Mouse (Mus musculus) lung, embryonic 16.5 days (tissue): Measurements from ENCODE around the gene Dido1. TPM values are rescaled to one million over a fixed set of nuclear protein-coding genes. Genes with fewer than 3 reads are reported as not detected.

Experiments used
- ATAC-seq: fragments of 200-750 bp; cut with Nextera tagmentation; 2 replicates; pipeline ENCODE4 v1.8.0; 2017; ENCODE audit warnings: low read depth, mild to moderate bottlenecking, moderate library complexity
- H3K27ac ChIP-seq: fragments of 300-500 bp; sonication (generic); 2 replicates; pipeline ENCODE4 v1.5.1; 2014; ENCODE audit warnings: mild to moderate bottlenecking, control low read depth, low read length
- H3K27me3 ChIP-seq: fragments of 300-500 bp; sonication (generic); 2 replicates; pipeline ENCODE4 v1.6.1; 2014; ENCODE audit warnings: low read depth, low read length, mixed read lengths; ENCODE audit not compliant: control insufficient read depth, insufficient read depth
- H3K36me3 ChIP-seq: fragments of 300-500 bp; sonication (generic); 2 replicates; pipeline ENCODE4 v1.6.1; 2014; ENCODE audit warnings: low read length; ENCODE audit not compliant: control insufficient read depth, insufficient read depth
- H3K4me1 ChIP-seq: fragments of 300-500 bp; sonication (generic); replicated peaks from 2 replicates; pipeline ENCODE4 v1.6.1; 2014; ENCODE audit warnings: low read length, mixed read lengths; ENCODE audit not compliant: control insufficient read depth, insufficient read depth
- H3K4me2 ChIP-seq: fragments of 300-500 bp; sonication (generic); 2 replicates; pipeline ENCODE4 v1.6.1; 2014; ENCODE audit warnings: low read depth, low read length, control low read depth
- H3K4me3 ChIP-seq: fragments of 300-500 bp; sonication (generic); 2 replicates; pipeline ENCODE4 v1.5.1; 2014; ENCODE audit warnings: mild to moderate bottlenecking, low read length, control low read depth
- H3K9ac ChIP-seq: fragments of 300-500 bp; sonication (generic); 2 replicates; pipeline ENCODE4 v1.6.1; 2014; ENCODE audit warnings: low read length, control low read depth
- H3K9me3 ChIP-seq: fragments of 300-500 bp; sonication (generic); 2 replicates; pipeline ENCODE4 v1.6.1; 2016; ENCODE audit warnings: low read length; ENCODE audit not compliant: control insufficient read depth
- WGBS: fragments of 180-500 bp; shearing (Covaris S2); extraction: QIAGEN DNeasy Blood & Tissue Kit; methylation state at CpG from one replicate; pipeline ENCODE4 v1.1.7; 2014; 5-methylcytosine and 5-hydroxymethylcytosine counted together
- polyA plus RNA-seq: library from polyadenylated mRNA; unstranded; fragments of >200 nt; fragmentation: Nextera tagmentation; extraction: Ambion mirVana; gene quantifications from 2 replicates; pipeline ENCODE4 v1.2.1, GENCODE M21; 2015

Dido1 gene
- polyA plus RNA-seq, 1 experiment from 2014 or later = 28.2 TPM

- no peak overlapping the region for H3K9ac ChIP-seq
- no peaks in the 10 kb centered on the region for H3K36me3 ChIP-seq
- no peaks in the 10 kb centered on the region for H3K9me3 ChIP-seq
- no peak overlapping the region for H3K4me3 ChIP-seq
- no peaks in the 10 kb centered on the region for H3K4me1 ChIP-seq
- no peak for ATAC-seq
- H3K4me2 ChIP-seq = no peak overlapping the region
- 76% methylated on average over 6 of the region's 6 CpGs for WGBS
- no peaks in the 10 kb centered on the region for H3K27me3 ChIP-seq
- H3K27ac ChIP-seq = no peak overlapping the region
These were observed 33.0 kb upstream of the Dido1 start for GRCm38 (mm10) chr2:180742820-180743219.

GRCm38 (mm10) chr2:180741421-180741820 lies 31.6 kb upstream of the Dido1 start:
- H3K4me3 ChIP-seq = no peak overlapping the region
- WGBS = 54% methylated on average over 7 of the region's 7 CpGs
- H3K4me1 ChIP-seq = no peaks in the 10 kb centered on the region
- H3K36me3 ChIP-seq = no peaks in the 10 kb centered on the region
- no peak overlapping the region for H3K4me2 ChIP-seq
- no peaks in the 10 kb centered on the region for H3K9me3 ChIP-seq
- H3K27me3 ChIP-seq = no peaks in the 10 kb centered on the region
- H3K9ac ChIP-seq = no peak overlapping the region
- ATAC-seq = no peak
- H3K27ac ChIP-seq = no peak overlapping the region

GRCm38 (mm10) chr2:180740349-180740748 lies 30.6 kb upstream of the Dido1 start:
- Histone ChIP-seq H3K27ac (no peak overlapping the region), H3K27me3 (no peaks in the 10 kb centered on the region), H3K4me2 (no peak overlapping the region), H3K9me3 (no peaks in the 10 kb centered on the region), H3K4me3 (no peak overlapping the region), H3K36me3 (no peaks in the 10 kb centered on the region), H3K4me1 (no peaks in the 10 kb centered on the region), H3K9ac (no peak overlapping the region)
- 19% methylated on average over 3 of the region's 3 CpGs for WGBS
- no peak for ATAC-seq

- WGBS = 57% methylated on average over 2 of the region's 2 CpGs
- Histone ChIP-seq H3K36me3 (no peaks in the 10 kb centered on the region), H3K9ac (no peak overlapping the region), H3K4me3 (no peak overlapping the region), H3K27me3 (no peaks in the 10 kb centered on the region; the same call in 1 of the 2 replicates), H3K4me1 (no peaks in the 10 kb centered on the region), H3K27ac (no peak overlapping the region), H3K9me3 (no peaks in the 10 kb centered on the region), H3K4me2 (no peak overlapping the region)
- no peak for ATAC-seq
These were observed 28.2 kb upstream of the Dido1 start for GRCm38 (mm10) chr2:180737984-180738383.

GRCm38 (mm10) chr2:180735232-180735631 lies 25.4 kb upstream of the Dido1 start:
- 79% methylated on average over 7 of the region's 7 CpGs for WGBS
- Histone ChIP-seq H3K9me3 (no peaks in the 10 kb centered on the region), H3K4me2 (no peak overlapping the region), H3K27me3 (no peaks in the 10 kb centered on the region; the same call in 1 of the 2 replicates), H3K9ac (no peak overlapping the region), H3K4me3 (no peak overlapping the region), H3K4me1 (no peaks in the 10 kb centered on the region), H3K36me3 (no peaks in the 10 kb centered on the region), H3K27ac (no peak overlapping the region)
- ATAC-seq = no peak

GRCm38 (mm10) chr2:180731984-180732383 lies 22.2 kb upstream of the Dido1 start:
- no peaks in the 10 kb centered on the region for H3K36me3 ChIP-seq
- no peak overlapping the region for H3K27ac ChIP-seq
- H3K4me1 ChIP-seq = no peaks in the 10 kb centered on the region
- H3K27me3 ChIP-seq = no peaks in the 10 kb centered on the region; the same call in 1 of the 2 replicates
- no peaks in the 10 kb centered on the region for H3K9me3 ChIP-seq
- no peak overlapping the region for H3K9ac ChIP-seq
- no peak overlapping the region for H3K4me3 ChIP-seq
- ATAC-seq = 0 out of 2 replicates have a peak, but pooled peaks have one; percentile 26
- H3K4me2 ChIP-seq = no peak overlapping the region
- WGBS = 41% methylated on average over 6 of the region's 6 CpGs

GRCm38 (mm10) chr2:180731036-180731435 lies 21.2 kb upstream of the Dido1 start:
- Histone ChIP-seq H3K4me2 (no peak overlapping the region), H3K36me3 (no peaks in the 10 kb centered on the region), H3K4me1 (no peaks in the 10 kb centered on the region), H3K27ac (peak overlapping the region; percentile 27), H3K27me3 (no peaks in the 10 kb centered on the region; the same call in 1 of the 2 replicates), H3K9ac (no peak overlapping the region), H3K9me3 (no peaks in the 10 kb centered on the region), H3K4me3 (no peak overlapping the region)
- no peak for ATAC-seq
- 33% methylated on average over 3 of the region's 3 CpGs for WGBS

GRCm38 (mm10) chr2:180727613-180728021 lies 17.8 kb upstream of the Dido1 start:
- no peak overlapping the region for H3K9ac ChIP-seq
- H3K27ac ChIP-seq = no peak overlapping the region
- peaks cover 7% of the 10 kb centered on the region; the same call in 1 of the 2 replicates for H3K36me3 ChIP-seq
- no peak overlapping the region for H3K4me2 ChIP-seq
- no peak overlapping the region for H3K4me3 ChIP-seq
- H3K27me3 ChIP-seq = no peaks in the 10 kb centered on the region
- H3K4me1 ChIP-seq = peaks cover 8% of the 10 kb centered on the region; the same call in 1 of the 2 replicates
- H3K9me3 ChIP-seq = no peaks in the 10 kb centered on the region
- ATAC-seq = no peak
- 45% methylated on average over 4 of the region's 4 CpGs for WGBS

GRCm38 (mm10) chr2:180726658-180727442 lies 17.1 kb upstream of the Dido1 start:
- Histone ChIP-seq H3K27ac (no peak overlapping the region), H3K27me3 (no peaks in the 10 kb centered on the region), H3K9me3 (no peaks in the 10 kb centered on the region), H3K9ac (no peak overlapping the region), H3K4me3 (no peak overlapping the region), H3K4me1 (peaks cover 8% of the 10 kb centered on the region; the same call in 1 of the 2 replicates), H3K4me2 (no peak overlapping the region), H3K36me3 (peaks cover 9% of the 10 kb centered on the region; the same call in 1 of the 2 replicates)
- WGBS = 50% methylated on average over 6 of the region's 6 CpGs
- no peak for ATAC-seq
